Mouse (Mus musculus): ENCODE measurements around the gene Ccdc13. TPM values are rescaled to one million over a fixed set of nuclear protein-coding genes. Genes with fewer than 3 reads are reported as not detected.

Ccdc13 gene
- total and polyA plus RNA-seq, 2 experiments from 2014 or later = 0.34 TPM; not detected in 1

GRCm38 (mm10) chr9:121763716-121764115, 75.5 kb downstream of the Ccdc13 start:
- Histone ChIP-seq H3K9ac (replicated peaks; ENCODE audit: low read depth, low read length) (no peak overlapping the region), H3K4me2 (ENCODE audit: low read depth, low read length) (no peak overlapping the region), H3K9me3 (replicated peaks; ENCODE audit: control insufficient read depth, low read length) (no peaks in the 10 kb centered on the region), H3K27me3 (ENCODE audit: control insufficient read depth, insufficient read depth, low read length) (no peaks in the 10 kb centered on the region), H3K4me3 (ENCODE audit: low read depth, low read length) (no peak overlapping the region), H3K27ac (ENCODE audit: low read depth) (no peak overlapping the region), H3K36me3 (replicated peaks; ENCODE audit: control insufficient read depth, insufficient read depth, low read length) (peaks cover 60% of the 10 kb centered on the region), H3K4me1 (ENCODE audit: control insufficient read depth, insufficient read depth) (peaks cover 10% of the 10 kb centered on the region)
- ATAC-seq (ENCODE audit: insufficient read depth, low read depth) (no peak), DNase-seq (ENCODE audit: low spot score) (no peak)
- WGBS = 72% methylated on average over 19 of the region's 19 CpGs
- no peak for TF ChIP-seq EP300 (IDR thresholded peaks at IDR 0.05; ENCODE audit: low read depth)
- no peak for TF ChIP-seq CTCF (IDR thresholded peaks at IDR 0.05; ENCODE audit: low read depth)

GRCm38 (mm10) chr9:121762761-121763160, 76.5 kb downstream of the Ccdc13 start:
- H3K4me2 ChIP-seq (ENCODE audit: low read depth, low read length) = no peak overlapping the region
- 86% methylated on average over 25 of the region's 25 CpGs for WGBS
- no peaks in the 10 kb centered on the region for H3K9me3 ChIP-seq (replicated peaks; ENCODE audit: control insufficient read depth, low read length)
- no peak for ATAC-seq (ENCODE audit: insufficient read depth, low read depth)
- no peak for DNase-seq (ENCODE audit: low spot score)
- TF ChIP-seq CTCF (IDR thresholded peaks at IDR 0.05; ENCODE audit: low read depth) (no peak), EP300 (IDR thresholded peaks at IDR 0.05; ENCODE audit: low read depth) (no peak)
- H3K27ac ChIP-seq (ENCODE audit: low read depth) = no peak overlapping the region
- H3K36me3 ChIP-seq (replicated peaks; ENCODE audit: control insufficient read depth, insufficient read depth, low read length) = peaks cover 52% of the 10 kb centered on the region
- no peak overlapping the region for H3K4me3 ChIP-seq (ENCODE audit: low read depth, low read length)
- peaks cover 19% of the 10 kb centered on the region for H3K4me1 ChIP-seq (ENCODE audit: control insufficient read depth, insufficient read depth)
- no peak overlapping the region for H3K9ac ChIP-seq (replicated peaks; ENCODE audit: low read depth, low read length)
- H3K27me3 ChIP-seq (ENCODE audit: control insufficient read depth, insufficient read depth, low read length) = no peaks in the 10 kb centered on the region

DNA sequence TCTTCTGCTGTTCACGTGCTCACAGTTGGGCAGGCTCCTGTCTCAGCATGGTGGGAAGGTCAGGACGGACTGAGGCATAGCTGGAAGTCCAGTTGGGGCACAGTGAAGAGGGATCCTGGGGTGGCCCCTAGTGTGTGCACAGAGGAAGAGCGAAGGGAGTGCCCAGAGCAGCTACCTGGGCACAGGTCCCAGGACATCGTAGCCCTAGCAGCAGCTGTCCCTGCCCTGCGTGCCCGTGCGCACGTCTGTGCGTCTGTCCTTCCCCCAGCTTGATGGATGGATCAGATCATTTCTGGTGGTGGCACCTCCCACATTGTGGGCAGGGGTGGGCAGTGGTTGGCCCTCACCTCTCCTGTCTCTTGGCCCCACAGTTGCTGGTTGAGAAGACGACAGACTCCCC, 77.0 kb downstream of the Ccdc13 start:
- Histone ChIP-seq H3K27me3 (ENCODE audit: control insufficient read depth, insufficient read depth, low read length) (no peaks in the 10 kb centered on the region), H3K4me1 (ENCODE audit: control insufficient read depth, insufficient read depth) (peaks cover 19% of the 10 kb centered on the region), H3K27ac (ENCODE audit: low read depth) (no peak overlapping the region), H3K9ac (replicated peaks; ENCODE audit: low read depth, low read length) (no peak overlapping the region), H3K4me3 (ENCODE audit: low read depth, low read length) (no peak overlapping the region), H3K36me3 (replicated peaks; ENCODE audit: control insufficient read depth, insufficient read depth, low read length) (peaks cover 47% of the 10 kb centered on the region), H3K4me2 (ENCODE audit: low read depth, low read length) (no peak overlapping the region), H3K9me3 (replicated peaks; ENCODE audit: control insufficient read depth, low read length) (no peaks in the 10 kb centered on the region)
- ATAC-seq (ENCODE audit: insufficient read depth, low read depth) (no peak), DNase-seq (ENCODE audit: low spot score) (no peak)
- WGBS = 83% methylated on average over 10 of the region's 10 CpGs
- TF ChIP-seq EP300 (IDR thresholded peaks at IDR 0.05; ENCODE audit: low read depth) (no peak), CTCF (IDR thresholded peaks at IDR 0.05; ENCODE audit: low read depth) (no peak)

- DNase-seq (ENCODE audit: low spot score) (no peak), ATAC-seq (ENCODE audit: insufficient read depth, low read depth) (no peak)
- no peak overlapping the region for H3K9ac ChIP-seq (replicated peaks; ENCODE audit: low read depth, low read length)
- H3K4me2 ChIP-seq (ENCODE audit: low read depth, low read length) = no peak overlapping the region
- no peaks in the 10 kb centered on the region for H3K9me3 ChIP-seq (replicated peaks; ENCODE audit: control insufficient read depth, low read length)
- no peak overlapping the region for H3K4me3 ChIP-seq (ENCODE audit: low read depth, low read length)
- H3K4me1 ChIP-seq (ENCODE audit: control insufficient read depth, insufficient read depth) = peaks cover 19% of the 10 kb centered on the region
- H3K36me3 ChIP-seq (replicated peaks; ENCODE audit: control insufficient read depth, insufficient read depth, low read length) = peaks cover 42% of the 10 kb centered on the region
- no peak overlapping the region for H3K27ac ChIP-seq (ENCODE audit: low read depth)
- WGBS = 73% methylated on average over 8 of the region's 8 CpGs
- no peak for TF ChIP-seq EP300 (IDR thresholded peaks at IDR 0.05; ENCODE audit: low read depth)
- TF ChIP-seq CTCF (IDR thresholded peaks at IDR 0.05; ENCODE audit: low read depth) = no peak
- H3K27me3 ChIP-seq (ENCODE audit: control insufficient read depth, insufficient read depth, low read length) = no peaks in the 10 kb centered on the region
These were observed 77.5 kb downstream of the Ccdc13 start for GRCm38 (mm10) chr9:121761787-121762186.

DNA sequence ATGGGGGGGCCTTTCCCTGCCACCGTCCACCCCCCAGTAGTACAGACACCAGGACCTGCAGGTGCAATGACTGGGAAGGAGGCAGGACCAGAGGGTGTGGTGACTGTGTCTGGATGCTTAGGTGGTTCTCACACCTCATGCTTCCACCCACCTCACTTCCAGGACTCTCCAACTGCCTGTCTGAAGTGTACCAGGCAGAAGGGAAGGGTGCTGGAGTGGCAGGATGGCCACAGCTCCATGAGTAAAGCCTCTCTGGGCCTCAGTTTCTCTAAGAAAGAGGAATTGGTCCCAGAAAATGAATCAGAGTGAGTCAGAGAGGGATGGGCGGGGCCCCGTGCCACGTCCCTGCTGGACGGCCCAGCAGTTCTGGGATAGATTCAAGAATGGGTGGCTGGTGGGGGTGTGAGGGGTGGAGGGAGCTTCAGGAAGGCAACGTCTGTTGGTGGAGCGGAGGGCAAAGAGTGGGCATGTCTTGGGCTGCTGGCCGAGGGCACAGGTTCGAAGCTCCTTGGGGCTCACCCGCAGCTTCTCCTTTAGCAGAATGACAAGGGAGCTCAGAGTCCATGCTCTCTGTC, 78.1 kb downstream of the Ccdc13 start:
- H3K27ac ChIP-seq (ENCODE audit: low read depth) = peak overlapping the region; percentile 97
- TF ChIP-seq CTCF (IDR thresholded peaks at IDR 0.05; ENCODE audit: low read depth) = no peak
- TF ChIP-seq EP300 (IDR thresholded peaks at IDR 0.05; ENCODE audit: low read depth) = no peak
- H3K9me3 ChIP-seq (replicated peaks; ENCODE audit: control insufficient read depth, low read length) = no peaks in the 10 kb centered on the region
- peak overlapping the region; percentile 90; the same call in 1 of the 2 replicates for H3K4me3 ChIP-seq (ENCODE audit: low read depth, low read length)
- peaks cover 38% of the 10 kb centered on the region for H3K36me3 ChIP-seq (replicated peaks; ENCODE audit: control insufficient read depth, insufficient read depth, low read length)
- peaks cover 19% of the 10 kb centered on the region for H3K4me1 ChIP-seq (ENCODE audit: control insufficient read depth, insufficient read depth)
- ATAC-seq (ENCODE audit: insufficient read depth, low read depth) (no peak), DNase-seq (ENCODE audit: low spot score) (no peak)
- no peaks in the 10 kb centered on the region for H3K27me3 ChIP-seq (ENCODE audit: control insufficient read depth, insufficient read depth, low read length)
- H3K9ac ChIP-seq (replicated peaks; ENCODE audit: low read depth, low read length) = peak overlapping the region; percentile 96; the same call in 1 of the 2 replicates
- peak overlapping the region; percentile 98 for H3K4me2 ChIP-seq (ENCODE audit: low read depth, low read length)
- WGBS = 59% methylated on average over 10 of the region's 10 CpGs
